Mouse (Mus musculus) kidney, adult 9 months (tissue): Measurements from ENCODE around the gene Zfp354c.

Experiments used
- DNase-seq: peaks from one replicate; pipeline ENCODE4 v3.0.0; 2022

Gene Zfp354c

DNA sequence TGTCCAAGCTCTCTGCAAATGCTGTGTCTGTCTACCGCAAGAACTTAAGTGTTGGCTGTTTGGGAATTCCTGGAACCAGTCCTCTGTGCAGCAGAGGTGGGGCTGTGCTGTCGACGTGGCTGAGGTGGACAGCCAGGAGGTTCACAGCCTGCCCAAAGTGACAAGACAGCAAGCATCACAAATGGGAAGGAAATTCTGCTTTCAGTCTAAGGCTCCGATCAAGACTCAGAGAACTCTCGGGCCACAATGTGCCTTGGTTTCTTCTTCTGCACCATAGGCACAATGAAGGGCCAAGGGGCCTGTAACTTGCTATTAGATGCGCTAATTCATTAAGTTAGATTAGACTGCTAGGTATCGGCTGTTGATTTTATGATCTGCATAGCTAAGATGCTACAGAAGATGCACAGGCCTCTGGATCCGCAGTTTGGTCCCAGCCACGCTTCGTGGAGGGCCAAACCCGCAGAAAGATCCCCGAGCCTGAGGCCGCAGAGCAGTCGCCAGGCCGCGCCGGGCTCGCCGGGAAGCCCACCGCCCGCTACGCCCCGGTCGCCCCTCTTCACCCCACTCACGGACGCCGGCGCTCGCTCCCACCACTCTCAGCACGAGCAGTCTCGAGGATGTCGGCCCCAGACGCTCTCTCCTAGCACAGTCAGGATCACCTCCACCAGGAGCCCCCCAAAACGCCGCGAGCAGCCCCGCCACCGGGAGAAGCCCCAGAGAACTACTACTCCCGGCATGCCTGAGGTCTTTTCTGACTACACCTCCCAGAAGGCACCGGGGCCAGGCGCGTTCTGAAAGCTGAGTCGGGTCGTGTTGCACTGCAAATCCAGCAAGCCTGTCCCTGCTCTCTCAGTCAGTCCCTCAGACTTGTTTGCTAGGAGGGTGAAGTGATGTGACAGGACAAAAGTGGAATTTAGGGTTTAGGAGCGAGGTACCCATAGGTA is at the start of gene Zfp354c:
Gene Zfp354c, minus strand, starts transcription at position 715 of the 944 bp plus-strand sequence.
- DNase-seq = peak; percentile 85

DNA sequence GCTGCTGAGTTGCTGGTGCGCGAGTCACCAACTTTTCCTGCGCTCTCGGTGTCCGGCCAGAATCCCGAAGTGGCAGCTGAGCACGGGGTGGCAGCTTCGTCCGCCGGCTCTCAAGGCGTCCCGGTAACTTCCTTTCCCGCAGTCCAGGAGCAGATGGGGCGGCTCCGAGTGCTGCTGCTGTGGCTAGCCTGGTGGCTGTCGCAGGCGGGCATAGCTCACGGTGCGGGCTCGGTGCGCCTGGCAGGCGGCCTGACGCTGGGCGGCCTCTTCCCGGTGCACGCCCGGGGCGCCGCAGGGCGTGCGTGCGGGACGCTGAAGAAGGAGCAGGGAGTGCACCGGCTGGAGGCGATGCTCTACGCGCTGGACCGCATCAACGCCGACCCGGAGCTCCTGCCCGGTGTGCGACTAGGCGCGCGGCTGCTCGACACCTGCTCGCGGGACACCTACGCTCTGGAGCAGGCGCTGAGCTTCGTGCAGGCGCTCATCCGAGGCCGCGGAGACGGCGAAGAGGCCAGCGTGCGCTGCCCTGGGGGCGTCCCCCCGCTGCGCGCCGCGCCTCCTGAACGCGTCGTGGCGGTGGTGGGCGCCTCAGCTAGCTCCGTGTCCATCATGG is 23.6 kb upstream of the Zfp354c start:
- DNase-seq = no peak

DNA sequence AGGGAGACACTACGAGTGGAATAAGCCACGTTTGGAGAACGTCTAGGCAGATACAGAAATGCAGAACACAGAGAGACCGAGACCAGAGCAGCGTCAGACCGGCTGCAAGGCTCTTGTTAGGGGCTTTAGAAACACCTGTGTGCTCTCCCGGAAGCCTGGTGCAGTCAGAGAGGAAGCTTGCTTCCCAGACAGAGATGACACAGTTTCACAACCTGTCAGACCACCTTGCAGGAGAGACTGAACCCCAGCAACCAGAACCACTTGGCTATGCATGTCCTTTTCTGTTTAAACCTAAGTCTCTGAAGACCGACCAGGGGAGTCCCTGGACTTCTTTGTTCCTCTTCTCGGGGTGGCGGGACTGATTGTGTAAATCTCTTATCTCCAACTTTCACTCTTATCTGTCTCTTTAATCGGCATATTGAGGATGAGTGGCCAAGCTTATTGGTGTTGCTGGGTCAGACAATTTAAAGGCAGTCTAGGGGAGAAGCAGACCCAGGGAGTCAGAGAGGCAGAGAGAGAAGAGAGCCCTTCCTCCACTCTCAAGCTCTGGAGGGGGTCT is 22.7 kb upstream of the Zfp354c start, which contains the start of gene Grm6:
Gene Grm6, plus strand, starts transcription at position 509 of the 559 bp plus-strand sequence.
- DNase-seq = no peak

DNA sequence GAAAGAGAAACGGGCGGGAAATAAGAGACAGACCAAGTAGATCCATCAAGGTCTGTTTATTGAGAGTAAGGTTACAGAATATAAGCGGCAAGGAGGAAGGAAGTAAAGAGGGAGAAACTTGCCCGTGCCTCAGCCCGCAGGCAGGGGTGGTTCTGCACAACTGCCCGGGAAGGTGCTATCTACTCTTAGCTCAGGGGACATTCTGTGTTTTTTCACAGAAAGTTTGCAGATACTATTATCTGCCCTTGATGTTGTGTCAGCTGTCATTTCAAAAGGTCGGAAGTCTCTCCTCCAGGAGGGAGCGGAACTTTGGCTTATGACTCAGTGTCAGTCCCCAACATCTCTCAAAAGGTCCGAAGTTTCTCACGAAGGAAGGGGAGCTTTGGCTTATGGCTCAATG is 21.8 kb upstream of the Zfp354c start:
- no peak for DNase-seq

DNA sequence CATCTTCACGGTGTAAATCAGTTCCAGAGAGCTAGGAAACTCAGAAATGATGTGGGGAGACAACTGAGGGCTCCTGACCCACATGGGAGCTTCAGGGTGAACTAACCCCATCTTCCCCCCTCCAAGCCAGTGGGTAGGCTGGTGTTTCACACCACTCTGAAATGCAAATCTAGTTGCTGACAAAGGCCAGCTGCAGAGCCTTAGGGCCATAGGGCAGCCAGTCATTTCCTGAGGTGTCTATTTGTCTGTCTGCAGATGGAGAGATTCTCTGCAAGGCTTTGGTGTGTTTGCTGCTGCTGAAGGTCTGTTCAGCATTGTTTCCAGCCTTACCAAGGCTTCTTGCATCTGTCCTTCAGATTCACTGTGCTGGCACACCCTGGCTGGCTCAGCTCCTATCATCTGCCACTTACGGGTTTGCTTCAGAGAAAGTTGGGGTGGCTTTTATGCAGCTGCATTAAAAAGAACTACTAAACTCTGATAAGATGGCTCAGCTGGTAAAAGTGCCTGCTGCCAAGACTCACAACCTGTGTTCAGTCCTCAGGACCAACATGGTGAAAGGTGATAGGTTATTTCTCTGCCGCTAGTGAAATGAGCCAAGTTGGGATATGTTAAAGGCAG is 21.1 kb upstream of the Zfp354c start:
- DNase-seq = no peak

DNA sequence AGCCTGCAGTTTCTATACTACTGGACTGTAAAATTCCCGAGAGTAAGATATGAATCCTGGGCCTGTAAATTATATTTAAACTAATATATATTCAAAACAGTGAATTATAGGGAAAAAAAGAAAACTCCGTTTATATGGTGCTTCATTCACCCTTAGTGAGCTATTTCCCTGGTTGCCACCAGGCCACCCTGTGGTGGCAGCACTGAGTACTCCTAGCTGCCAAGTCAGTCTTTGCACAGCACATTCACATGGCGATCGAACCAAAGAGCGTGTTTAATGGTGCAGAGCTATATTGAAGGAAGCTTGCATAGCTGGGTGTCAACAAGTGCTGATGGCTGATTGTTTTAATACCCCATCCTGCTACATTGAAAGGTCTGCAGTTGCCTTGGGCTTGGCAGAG is 19.5 kb upstream of the Zfp354c start:
- DNase-seq = no peak

DNA sequence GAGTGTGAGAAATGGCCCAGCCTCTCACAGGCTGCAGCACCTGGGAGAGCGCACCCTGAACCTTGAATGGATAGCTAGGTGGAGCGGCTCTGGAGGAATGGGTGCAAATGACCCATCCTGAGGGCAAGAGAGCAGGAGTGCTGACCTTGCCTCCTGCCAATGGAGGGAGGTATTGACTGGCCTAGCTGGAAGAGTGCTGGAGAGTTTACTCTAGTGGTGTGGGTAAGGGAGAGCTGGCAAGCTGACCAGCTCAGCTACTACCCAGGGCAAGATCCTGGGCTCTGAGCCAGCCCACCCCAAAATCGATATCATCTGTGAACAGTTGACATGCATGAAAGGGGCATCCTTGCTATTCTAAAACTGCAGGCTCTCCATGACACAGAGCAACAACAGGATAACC is 18.4 kb upstream of the Zfp354c start:
- no peak for DNase-seq

DNA sequence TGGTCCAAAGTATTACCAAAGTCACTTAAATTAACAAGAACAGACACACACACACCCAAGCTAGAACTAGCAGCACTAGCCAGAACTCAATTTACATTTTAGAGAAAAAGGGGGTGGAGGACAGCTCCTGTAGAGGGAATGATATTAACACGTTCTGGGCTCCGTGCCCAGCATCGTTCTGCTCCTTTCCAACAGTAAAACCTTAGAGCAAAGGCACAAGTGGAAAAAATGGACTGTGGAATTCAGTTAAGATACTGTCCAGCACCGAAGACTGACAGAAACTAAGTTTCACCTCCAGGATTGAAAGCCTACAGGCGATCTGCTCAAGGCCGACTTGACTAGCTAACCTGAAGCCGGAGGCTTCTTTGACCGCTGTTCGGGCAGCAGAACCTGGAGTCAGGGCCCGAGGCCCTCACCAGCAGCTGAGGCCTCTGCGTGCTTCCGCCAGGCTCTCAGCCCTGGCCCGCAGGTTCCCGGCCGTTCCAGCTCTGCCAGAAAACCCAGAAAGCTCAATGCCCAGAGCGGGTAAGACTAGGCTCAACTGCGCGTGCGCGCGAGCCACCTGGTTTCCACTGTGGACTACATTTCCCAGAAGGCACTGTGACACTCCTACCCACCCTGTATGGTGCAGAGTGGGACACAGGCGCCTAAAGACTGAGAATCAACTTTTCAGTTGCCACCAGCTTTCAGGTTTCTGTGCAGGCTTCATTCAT is 13.7 kb upstream of the Zfp354c start, which contains the start of gene Zfp879:
Gene Zfp879, minus strand, starts transcription at position 530 of the 713 bp plus-strand sequence.
- DNase-seq = peak; percentile 97

DNA sequence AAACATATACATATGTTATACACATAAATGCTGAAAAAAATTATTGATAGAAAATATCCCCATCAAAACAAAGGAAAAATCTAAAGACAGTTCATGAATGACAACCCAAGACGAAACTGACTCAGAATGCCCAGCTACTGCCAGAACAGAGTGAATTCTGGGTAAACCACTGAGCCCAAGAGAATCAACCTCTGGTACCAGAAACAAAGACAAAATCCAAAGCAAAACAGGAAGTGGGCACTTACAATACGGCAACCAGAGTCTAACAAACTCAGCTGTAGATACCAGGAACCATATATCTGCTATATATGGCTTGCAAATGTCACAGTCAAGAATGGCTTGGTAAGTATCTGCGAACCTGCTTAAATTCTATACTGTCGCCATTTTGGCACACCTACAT is 8.2 kb upstream of the Zfp354c start:
- DNase-seq = no peak

DNA sequence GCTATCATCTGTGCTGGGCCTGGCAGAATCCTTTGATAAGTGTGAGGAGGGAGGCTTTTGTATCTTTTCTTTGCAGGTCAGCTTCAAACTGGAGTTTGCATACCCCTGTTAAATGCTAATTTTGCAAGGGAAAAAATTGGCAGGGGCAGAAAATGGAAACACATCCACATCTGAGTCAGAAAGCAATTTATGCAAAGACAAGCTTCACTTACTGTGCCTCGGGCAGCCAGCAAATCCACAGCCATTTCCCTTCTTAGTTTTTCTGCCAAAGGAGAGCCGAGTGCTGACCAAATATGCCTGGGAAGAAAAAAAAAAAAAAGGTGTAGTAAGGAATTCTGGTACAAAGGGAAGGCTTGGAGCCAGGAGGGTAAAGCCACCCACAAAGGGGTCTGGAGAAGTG is 1.3 kb downstream of the Zfp354c start:
- peak; percentile 25 for DNase-seq

DNA sequence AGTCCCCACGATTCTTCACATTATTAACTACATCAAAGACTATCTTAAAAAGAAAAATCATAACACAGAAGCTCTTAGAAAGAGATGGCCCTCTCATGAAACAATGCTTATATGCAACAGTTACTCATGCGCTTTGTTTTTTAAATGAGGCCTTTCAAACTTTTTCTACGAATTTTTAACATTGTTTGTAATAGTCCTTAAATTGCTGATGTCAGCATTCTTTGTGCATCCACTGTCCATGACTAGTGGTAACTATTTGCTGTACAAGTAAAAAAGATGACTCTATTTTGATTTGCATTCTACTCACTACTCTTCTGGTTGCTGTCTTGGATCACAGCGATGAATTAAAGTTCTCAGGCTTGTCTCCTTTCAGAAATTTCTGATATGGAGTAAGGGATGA is 13.3 kb downstream of the Zfp354c start:
- DNase-seq = no peak

DNA sequence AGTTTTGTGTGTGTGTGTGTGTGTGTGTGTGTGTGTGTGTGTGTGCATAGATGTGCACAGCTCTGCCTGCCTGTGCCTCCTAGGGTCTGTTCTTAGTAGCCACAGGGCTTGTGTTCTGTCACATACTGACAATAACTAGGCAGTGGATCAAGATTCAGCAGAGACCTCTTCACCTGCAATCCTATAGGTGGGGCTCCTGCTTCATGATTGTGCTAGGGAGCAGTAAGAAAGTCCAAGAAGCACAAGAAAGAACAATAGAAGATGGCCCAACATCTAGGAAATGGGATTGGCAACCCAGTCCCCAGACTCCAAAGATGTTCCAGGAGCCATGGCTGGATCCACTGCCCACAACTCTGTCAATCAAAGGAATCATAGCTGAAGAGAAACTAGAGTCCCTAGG is 28.7 kb downstream of the Zfp354c start:
- no peak for DNase-seq

DNA sequence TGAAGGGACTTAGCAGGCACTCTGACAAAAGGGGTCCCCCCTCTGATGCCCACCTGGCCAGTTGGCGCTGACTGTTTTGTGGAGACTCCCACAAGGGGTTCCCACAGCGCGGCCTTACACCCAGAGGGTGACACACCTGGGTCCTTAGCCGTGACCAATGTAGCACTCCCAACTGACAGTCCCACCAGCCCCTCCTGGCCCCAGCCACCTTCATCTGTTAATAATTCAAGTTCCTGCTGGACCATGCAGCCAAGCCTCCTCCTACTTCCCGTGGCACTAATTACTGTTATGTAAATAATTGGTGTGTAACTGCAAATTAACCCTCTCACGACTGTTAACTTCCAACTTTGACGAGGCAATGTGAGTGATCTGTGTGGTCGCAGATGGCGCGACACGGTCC is 29.9 kb downstream of the Zfp354c start:
- DNase-seq = no peak

DNA sequence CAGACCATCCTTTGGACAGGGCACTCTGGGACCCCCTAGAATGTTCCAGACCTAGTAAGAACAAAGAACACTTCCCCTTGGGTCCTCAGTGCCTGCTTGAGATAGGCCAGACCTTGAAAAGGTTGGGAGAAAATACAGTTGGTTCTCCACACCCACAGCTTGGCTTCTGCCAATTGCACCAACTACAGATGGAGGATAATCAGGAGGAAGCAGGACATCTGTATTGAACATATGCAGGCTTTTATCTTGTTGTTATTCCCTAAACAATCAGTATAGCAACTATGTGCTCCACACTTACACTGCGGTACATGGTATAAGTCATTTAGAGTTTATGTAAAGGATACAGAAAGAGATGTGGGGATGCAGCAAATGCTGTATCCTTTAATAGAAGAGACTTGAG is 56.5 kb downstream of the Zfp354c start:
- no peak for DNase-seq

DNA sequence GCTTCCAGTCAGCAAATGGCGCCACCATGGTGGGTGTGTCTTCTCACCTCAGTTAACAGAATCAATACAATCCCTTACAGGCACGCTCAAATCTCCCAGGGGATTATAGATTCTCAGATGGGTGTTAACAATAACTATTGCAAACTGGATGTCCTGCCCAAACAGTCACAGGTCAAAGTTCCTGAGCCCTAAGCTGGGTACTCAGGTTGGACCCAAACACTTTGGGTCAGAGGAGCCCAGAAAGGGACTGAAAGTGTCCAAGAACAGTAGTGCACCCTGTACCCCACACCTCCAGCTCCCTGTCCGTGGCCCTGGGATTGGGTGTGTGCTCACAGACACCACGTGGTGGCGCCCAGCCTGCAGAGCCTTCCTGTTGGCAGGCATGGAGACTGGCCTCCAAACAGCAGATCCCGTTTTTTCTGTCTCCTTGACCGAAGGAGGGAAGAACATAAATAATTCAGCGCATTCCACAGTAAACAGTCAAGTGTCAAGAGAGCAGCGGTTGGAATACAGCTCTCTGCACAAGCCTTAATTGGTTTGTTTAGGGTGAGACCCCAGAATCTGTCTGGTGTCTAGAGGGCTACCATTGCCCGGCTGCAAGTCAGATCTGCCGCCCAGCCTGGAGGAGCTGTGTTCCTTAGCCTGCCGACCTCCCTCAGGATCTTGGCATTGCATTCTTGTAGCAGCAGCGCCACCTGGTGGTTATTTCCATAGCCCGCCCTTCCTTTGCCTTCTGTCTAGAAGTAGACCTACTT is 58.4 kb downstream of the Zfp354c start:
- peak; percentile 93 for DNase-seq

DNA sequence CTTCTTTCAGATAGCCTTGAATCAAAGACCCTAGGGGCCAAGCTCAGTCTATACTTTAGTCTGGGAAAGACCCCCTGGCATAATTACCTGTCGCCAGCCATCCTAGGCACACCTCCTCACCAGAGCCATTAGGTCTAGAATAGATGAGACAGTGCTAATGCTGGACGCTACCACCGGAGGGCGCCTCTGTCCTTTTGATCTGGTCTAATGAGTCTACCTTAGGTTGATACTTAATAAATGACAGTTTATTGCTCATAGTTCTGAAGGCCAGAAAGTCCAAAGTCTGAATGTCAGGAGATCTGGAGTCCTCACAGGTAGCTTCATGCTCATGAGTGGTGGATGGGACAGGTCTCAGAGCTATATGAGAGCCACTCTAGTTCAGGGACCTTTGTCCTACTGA is 60.5 kb downstream of the Zfp354c start:
- DNase-seq = peak; percentile 59

DNA sequence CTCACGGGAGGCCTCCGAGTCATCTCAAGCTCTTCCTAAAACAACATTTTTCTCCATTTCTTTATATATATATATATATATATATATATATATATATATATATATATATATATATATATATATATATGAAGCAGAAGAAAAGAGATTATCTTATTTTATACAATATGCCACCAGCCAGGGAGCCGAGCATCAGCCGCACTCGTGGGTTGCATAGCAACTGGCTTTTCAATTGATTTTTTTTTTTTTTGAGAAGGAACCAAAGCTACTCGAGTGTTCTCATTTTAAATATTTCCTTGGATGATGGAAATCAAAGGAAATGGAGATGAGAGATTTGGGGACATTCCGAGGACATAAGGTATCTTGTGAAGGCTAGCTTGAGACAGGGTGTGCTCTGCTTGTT is 61.1 kb downstream of the Zfp354c start:
- no peak for DNase-seq
